Mouse (Mus musculus): ENCODE results near the gene Mtrex.
A peak's percentile ranks its signal among the peaks of the same experiment; 100 is the strongest.

Mtrex gene

GRCm38 (mm10) chr13:112867381-112867780 lies 59.8 kb downstream of the Mtrex start:
- no peak for DNase-seq

- no peak for DNase-seq
These were observed 60.4 kb downstream of the Mtrex start for GRCm38 (mm10) chr13:112866782-112867181.

GRCm38 (mm10) chr13:112862978-112863677 lies 64.1 kb downstream of the Mtrex start:
- no peak for DNase-seq

GRCm38 (mm10) chr13:112862342-112862741 lies 64.9 kb downstream of the Mtrex start:
- DNase-seq, result no peak

GRCm38 (mm10) chr13:112861825-112862306 lies 65.3 kb downstream of the Mtrex start:
- DNase-seq, result no peak

- no peak for DNase-seq
These were observed 66.3 kb downstream of the Mtrex start for GRCm38 (mm10) chr13:112860911-112861310.

GRCm38 (mm10) chr13:112860370-112860769 lies 66.8 kb downstream of the Mtrex start:
- no peak for DNase-seq

GRCm38 (mm10) chr13:112859574-112860134 lies 67.5 kb downstream of the Mtrex start:
- DNase-seq, result no peak

- DNase-seq, result no peak
These were observed 69.3 kb downstream of the Mtrex start for GRCm38 (mm10) chr13:112857921-112858320.

GRCm38 (mm10) chr13:112854402-112854801 lies 72.8 kb downstream of the Mtrex start:
- no peak for DNase-seq

- DNase-seq, result no peak
These were observed 73.4 kb downstream of the Mtrex start for GRCm38 (mm10) chr13:112853710-112854316.

- DNase-seq, result no peak
These were observed 81.3 kb downstream of the Mtrex start for GRCm38 (mm10) chr13:112845931-112846330.

GRCm38 (mm10) chr13:112840241-112841087 lies 86.7 kb downstream of the Mtrex start:
- DNase-seq, result no peak

GRCm38 (mm10) chr13:112838562-112839232 lies 88.5 kb downstream of the Mtrex start:
- no peak for DNase-seq

- DNase-seq, result no peak
These were observed 89.5 kb downstream of the Mtrex start for GRCm38 (mm10) chr13:112837621-112838155.

GRCm38 (mm10) chr13:112836951-112837350 lies 90.2 kb downstream of the Mtrex start:
- no peak for DNase-seq

- no peak for DNase-seq
These were observed 92.1 kb downstream of the Mtrex start for GRCm38 (mm10) chr13:112835113-112835512.

GRCm38 (mm10) chr13:112833895-112834263 lies 93.3 kb downstream of the Mtrex start:
- DNase-seq, result peak; percentile 36

- no peak for DNase-seq
These were observed 93.8 kb downstream of the Mtrex start for GRCm38 (mm10) chr13:112833253-112833894.

- DNase-seq, result no peak
These were observed 94.6 kb downstream of the Mtrex start for GRCm38 (mm10) chr13:112832589-112832988.

- DNase-seq, result no peak
These were observed 97.6 kb downstream of the Mtrex start for GRCm38 (mm10) chr13:112829619-112830018.

- no peak for DNase-seq
These were observed 101.7 kb downstream of the Mtrex start for GRCm38 (mm10) chr13:112825479-112825878.
